Mouse (Mus musculus): ENCODE measurements at regions not wholly inside any gene's neighbourhood (a gene's known extent, or its start where the extent isn't known, plus 50 kb on each side); places are given as distances from the start of the nearest gene placed in this dataset.
A peak's percentile ranks its signal among the peaks of the same experiment; 100 is the strongest.

- DNase-seq (ENCODE audit: extremely low spot score): no peak
Observed at GRCm38 (mm10) chr17:45341573-45341972, 92.0 kb downstream of the Cdc5l start.

- no peak for DNase-seq (ENCODE audit: extremely low spot score)
Observed at GRCm38 (mm10) chr17:45340851-45341250, 92.7 kb downstream of the Cdc5l start.

- no peak for DNase-seq (ENCODE audit: extremely low spot score)
Observed at GRCm38 (mm10) chr17:45339226-45339625, 94.3 kb downstream of the Cdc5l start.

GRCm38 (mm10) chr17:45338086-45338485, 95.5 kb downstream of the Cdc5l start:
- no peak for DNase-seq (ENCODE audit: extremely low spot score)

- DNase-seq (ENCODE audit: extremely low spot score): no peak
Observed at GRCm38 (mm10) chr17:45335586-45336151, 97.9 kb downstream of the Cdc5l start.

- no peak for DNase-seq (ENCODE audit: extremely low spot score)
Observed at GRCm38 (mm10) chr17:45334732-45335381, 98.7 kb downstream of the Cdc5l start.

- DNase-seq (ENCODE audit: extremely low spot score): no peak
Observed at GRCm38 (mm10) chr17:45332321-45332720, 101.2 kb downstream of the Cdc5l start.

GRCm38 (mm10) chr17:45329241-45329640, 104.3 kb downstream of the Cdc5l start:
- no peak for DNase-seq (ENCODE audit: extremely low spot score)

GRCm38 (mm10) chr17:45326726-45327125, 106.8 kb downstream of the Cdc5l start:
- no peak for DNase-seq (ENCODE audit: extremely low spot score)

GRCm38 (mm10) chr17:45326173-45326572, 107.4 kb downstream of the Cdc5l start:
- DNase-seq (ENCODE audit: extremely low spot score): no peak

GRCm38 (mm10) chr17:45322842-45323241, 110.7 kb downstream of the Cdc5l start:
- DNase-seq (ENCODE audit: extremely low spot score): no peak

- DNase-seq (ENCODE audit: extremely low spot score): no peak
Observed at GRCm38 (mm10) chr17:45320074-45320473, 113.5 kb downstream of the Cdc5l start.

- peak; percentile 21 for DNase-seq (ENCODE audit: extremely low spot score)
Observed at GRCm38 (mm10) chr17:45318211-45319076, 115.1 kb downstream of the Cdc5l start.

GRCm38 (mm10) chr17:45312510-45313266, 120.8 kb downstream of the Cdc5l start:
- no peak for DNase-seq (ENCODE audit: extremely low spot score)

GRCm38 (mm10) chr17:45306506-45306905, 127.0 kb downstream of the Cdc5l start:
- no peak for DNase-seq (ENCODE audit: extremely low spot score)

- DNase-seq (ENCODE audit: extremely low spot score): no peak
Observed at GRCm38 (mm10) chr17:45303183-45303582, 130.4 kb downstream of the Cdc5l start.

GRCm38 (mm10) chr17:45298355-45298754, 135.2 kb downstream of the Cdc5l start:
- peak; percentile 24 for DNase-seq (ENCODE audit: extremely low spot score)

- DNase-seq (ENCODE audit: extremely low spot score): no peak
Observed at GRCm38 (mm10) chr17:45297860-45298259, 135.7 kb downstream of the Cdc5l start.

- no peak for DNase-seq (ENCODE audit: extremely low spot score)
Observed at GRCm38 (mm10) chr17:45296363-45296762, 137.2 kb downstream of the Cdc5l start.

- DNase-seq (ENCODE audit: extremely low spot score): no peak
Observed at GRCm38 (mm10) chr17:45294886-45295285, 138.7 kb downstream of the Cdc5l start.

- no peak for DNase-seq (ENCODE audit: extremely low spot score)
Observed at GRCm38 (mm10) chr17:45294256-45294865, 139.2 kb downstream of the Cdc5l start.

GRCm38 (mm10) chr17:45292883-45293282, 140.7 kb downstream of the Cdc5l start:
- DNase-seq (ENCODE audit: extremely low spot score): no peak
